Mouse (Mus musculus) T-helper 2 cell (primary cell): Measurements from ENCODE around the gene Gm17949.

Experiments
- in situ Hi-C: fragments of 300-600 bp; cut with MboI, MseI; formaldehyde crosslinking; loops from one replicate; pipeline ENCODE4 v1.15.1; 2025; ENCODE audit warnings: high pct_unique_total_duplicates

The Gm17949 gene

DNA sequence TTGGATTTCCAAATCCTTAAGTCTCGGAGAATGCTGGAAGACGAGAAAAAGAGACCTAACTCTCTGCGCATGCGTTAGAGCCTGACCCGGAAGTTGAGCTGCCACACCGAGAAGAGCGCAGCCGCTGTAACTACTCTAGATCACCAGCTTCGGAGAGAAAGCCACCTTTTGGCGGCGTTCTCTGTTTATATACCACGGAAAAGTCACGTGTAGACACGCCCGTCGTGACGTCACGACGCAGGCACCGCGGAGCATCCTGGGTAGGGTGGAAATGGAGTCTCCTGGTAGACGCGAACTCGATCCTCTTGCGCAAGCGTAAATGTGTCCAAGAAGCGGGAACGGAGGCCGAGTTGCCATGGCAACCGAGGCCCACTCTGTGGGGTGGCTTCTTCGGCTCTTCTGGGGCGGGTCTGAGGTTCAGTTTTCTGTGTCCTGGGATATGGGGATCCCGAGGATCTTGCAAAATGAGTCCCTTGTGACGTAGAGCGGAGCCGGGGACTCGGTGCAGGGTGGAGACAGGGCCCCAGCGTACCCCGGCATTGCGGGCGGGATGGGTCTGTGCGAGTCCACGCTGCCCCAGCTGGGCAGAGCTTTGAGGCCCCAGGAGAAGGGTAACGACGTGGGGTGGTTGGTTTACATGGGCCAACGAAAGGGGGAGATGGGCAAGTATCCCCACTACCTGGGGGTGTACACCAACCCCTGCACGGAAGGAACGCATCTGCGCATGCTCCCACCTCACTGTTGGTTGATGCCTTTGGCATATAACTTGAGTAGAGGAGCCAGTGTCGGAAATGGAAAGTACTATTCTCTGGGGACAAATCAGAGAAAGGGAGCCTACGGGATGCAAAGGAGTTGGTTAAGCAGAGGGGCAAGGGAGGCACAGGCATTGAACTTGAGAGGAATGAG, at the start of gene Gm17949, which contains the start of gene Gtf2f1:
Gm17949 (plus strand) TSS at position 234 of the 906 bp plus-strand sequence.
Gtf2f1 (minus strand) TSS at position 53 of the 906 bp plus-strand sequence.
- in situ Hi-C loops, result no loop called here

DNA sequence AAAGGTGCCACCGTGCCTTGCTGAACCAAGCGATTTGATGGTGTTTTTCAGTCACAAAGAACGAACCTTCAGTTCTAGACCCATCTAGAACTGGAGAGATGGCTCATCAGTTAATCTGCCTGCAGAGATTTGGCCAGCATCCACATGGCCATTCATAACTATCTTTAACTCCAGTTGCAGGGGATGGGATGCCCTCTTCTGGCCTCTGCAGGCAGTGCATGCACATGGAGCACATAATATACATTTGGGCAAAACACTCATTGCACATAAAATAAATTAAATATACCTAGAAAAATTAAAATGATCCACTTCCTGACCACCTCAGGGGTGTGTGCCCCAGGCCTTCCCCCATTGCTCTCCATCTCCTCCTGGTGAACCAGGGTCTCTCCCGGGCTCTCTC, 49.4 kb upstream of the Gm17949 start:
- in situ Hi-C loops, result no loop called here

DNA sequence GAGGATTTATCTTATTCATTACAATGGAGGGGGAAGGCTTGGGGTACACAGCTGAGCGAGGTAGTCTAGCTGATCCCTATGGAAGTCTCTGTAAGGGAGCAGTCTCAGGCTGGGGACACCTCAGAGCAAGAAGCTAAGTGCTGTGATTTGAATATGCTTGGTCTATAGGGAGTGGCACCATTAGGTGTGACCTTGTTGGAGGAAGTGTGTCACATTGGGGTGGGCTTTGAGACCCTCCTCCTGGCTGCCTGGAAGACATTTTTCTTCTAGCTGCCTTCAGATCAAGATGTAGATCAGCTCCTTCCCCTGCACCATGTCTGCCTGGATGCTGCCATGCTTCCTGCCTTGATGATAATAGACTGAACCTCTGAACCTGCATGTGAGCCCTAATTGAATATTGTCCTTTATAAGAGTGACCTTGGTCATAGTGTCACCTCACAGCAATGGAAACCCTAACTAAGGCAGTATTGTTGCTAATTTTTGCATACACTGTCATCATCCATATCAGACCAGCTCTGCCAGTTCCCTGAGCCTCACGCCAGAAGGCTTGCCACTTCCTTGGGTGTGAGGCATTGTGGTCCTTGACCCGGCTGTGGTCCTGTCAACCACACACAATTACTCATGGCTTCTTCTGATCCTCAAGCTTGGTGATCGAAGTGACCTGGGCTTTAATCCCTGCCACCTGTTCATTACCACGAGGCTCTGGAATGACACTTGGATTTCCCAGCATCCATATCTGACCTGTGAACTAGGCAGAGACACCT, 48.4 kb upstream of the Gm17949 start:
- in situ Hi-C loops, result no loop called here

DNA sequence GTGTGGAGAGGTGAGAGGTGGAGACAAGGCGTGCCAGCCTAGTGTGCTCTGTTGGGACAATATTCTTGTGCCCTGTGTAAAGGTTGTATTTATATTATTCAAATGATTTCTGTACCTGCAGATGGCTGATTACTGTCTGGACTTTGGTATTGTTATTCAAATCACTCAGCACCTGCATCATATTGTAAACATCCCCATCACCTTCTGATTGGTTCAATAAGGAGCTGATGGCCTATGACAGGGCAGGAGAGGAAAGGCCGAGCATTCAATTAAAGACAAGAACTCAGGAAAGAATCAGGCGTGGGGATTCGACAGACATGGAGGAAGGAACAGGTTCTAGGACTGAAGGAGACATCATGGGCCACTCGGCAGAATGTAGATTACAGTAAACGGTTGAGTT, 47.6 kb upstream of the Gm17949 start:
- in situ Hi-C loops, result no loop called here

DNA sequence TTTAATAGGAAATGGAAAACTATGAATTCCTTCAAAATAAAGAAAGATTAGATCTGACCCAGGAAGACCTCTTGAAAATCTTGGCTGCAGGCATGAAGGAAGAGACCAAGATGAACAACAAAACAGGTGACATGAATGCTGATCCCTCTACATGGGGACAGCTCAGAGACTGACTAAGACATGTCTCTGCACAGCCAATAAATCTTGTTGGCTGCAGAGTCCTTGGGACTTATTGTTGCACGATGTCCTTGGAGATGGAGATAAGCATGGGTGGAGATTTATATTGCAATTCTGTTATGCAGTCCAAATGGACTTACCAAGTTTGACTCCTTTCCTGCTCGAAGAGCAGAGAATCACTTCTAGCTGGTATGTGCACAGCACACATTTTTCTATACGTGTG, 41.9 kb upstream of the Gm17949 start:
- in situ Hi-C loops, result no loop called here

DNA sequence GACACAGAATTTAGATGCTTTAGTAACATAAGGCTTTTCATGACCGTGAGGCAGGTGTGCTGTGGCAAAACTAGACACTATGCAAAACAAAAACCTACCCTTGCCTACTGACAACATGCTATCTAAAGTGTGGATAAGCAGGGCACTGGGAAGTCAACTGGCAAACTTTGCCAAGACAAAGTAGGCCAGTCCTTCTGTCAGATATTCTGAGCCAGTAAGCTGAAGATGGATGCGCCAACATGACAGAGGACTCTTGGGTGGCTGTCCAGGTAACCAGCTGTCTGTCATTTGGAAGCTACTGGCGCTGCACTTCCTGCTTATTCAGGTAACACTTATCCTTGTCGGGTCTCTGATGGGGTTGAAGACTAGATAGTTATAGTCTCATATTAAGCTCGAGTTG, 41.2 kb upstream of the Gm17949 start:
- in situ Hi-C loops, result no loop called here

DNA sequence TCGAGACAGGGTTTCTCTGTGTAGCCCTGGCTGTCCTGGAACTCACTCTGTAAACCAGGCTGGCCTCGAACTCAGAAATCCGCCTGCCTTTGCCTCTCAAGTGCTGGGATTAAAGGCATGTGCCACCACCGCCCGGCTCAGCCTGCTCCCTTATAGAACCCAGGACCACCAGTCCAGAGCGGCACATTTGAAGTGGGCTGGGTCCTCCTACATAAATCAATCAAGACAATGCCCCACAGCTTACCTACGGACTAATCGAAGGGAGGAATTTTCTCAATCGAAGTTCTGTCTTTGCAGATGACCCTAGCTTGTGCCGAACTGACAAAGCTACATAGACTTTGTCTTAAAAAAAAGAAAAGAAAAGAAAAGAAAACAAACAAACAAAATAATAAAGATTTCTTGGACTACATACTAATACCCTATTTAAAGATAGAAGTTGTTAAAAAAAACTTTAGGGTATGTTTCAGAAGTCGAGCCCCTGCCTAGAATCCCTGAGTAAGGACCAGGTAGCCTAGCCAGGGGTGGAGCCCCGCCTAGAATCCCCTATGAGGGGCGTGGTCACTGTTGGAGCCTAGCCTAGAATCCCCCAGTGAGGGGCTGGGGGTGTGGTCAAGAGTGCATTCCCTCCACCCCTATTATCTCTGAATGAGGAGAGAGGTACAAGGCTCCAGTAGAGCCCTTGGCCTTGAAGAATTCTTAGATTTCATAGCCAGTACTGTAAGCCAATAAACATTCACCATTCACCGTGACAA, 37.1 kb upstream of the Gm17949 start:
- in situ Hi-C loops, result no loop called here

DNA sequence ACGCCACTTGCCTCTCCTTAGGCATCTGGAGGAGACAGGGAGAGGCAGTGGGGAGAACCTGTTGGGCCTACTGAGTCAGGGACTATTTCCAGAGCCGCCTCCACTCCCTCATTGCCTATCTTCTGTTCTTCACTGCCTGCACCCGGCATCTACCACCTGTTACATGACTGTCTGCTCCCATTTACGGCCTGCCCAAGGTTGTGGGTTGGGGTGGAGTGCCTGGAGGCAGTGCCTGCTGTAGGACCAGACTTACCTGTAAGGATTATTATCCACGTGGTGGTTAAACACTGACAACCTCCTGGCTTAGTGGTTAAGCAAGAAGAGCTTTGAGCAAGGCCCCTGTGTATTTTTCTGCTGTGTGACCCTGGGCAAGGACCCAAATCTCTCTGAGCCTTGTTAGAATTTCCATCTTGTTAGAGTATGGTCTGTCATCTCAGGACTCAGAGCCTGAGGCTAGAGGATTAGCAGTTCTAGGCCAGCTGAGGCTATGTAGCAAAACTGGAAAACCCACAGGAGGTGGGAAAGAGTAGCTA, 36.5 kb upstream of the Gm17949 start:
- in situ Hi-C loops, result no loop called here

DNA sequence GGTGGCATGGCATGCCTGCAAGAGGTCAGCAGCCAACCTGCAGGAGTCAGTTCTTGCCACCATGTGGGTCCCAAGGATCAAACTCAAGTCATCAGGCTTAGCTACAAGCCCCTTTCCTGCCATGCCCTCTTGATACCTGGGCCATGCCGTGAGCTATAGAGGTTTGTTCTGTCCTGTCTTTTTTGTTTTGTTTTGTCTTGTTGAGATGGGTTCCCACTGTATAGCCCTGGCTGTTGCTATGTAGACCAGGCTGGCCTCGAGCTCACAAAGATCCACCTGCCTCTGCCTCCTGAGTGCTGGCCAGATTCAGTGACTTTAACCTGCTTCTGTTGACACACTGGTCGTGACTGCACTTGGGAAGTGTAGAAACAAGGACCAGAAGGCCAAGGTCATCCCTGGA, 35.9 kb upstream of the Gm17949 start:
- in situ Hi-C loops, result no loop called here

DNA sequence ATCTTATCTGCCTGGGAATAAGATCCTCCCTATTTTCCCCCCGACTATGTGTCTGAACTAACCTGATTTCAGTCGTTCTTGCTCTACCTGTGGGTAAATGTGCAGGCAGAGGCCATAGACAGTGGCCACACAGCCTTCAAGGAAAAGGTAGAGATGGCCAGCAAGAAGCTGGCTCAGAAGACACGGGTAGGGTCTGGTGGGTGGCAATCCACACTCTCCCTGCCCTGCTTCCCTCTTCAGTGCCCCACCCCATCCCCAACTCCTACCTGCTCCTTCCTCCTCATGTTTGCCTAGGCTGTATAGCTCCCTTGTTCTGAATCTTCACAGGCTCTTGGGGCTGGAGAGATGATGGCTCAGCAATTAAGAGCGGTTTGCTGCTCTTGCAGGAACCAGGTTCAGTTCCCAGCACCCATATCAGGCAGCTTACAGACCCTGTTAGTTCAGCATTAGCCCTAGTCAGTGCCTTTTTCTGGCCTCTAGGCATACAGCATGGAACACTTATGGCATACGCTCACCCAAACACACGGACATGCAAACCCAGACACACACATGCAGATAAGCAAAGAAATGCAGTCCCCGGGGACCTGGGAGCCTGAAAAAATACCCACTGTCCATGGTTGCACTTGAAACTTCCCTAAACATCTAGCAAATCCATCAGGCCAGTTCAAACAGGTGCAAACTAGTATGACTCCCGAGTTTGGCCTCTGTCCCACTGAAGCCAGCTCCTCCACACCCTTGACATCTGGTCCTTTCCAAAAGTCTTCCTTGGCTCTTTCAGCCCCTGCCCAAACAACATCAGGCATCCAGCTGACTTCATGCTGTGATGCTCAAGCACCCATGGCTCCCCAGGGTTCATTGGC, 34.5 kb upstream of the Gm17949 start:
- in situ Hi-C loops, result no loop called here

DNA sequence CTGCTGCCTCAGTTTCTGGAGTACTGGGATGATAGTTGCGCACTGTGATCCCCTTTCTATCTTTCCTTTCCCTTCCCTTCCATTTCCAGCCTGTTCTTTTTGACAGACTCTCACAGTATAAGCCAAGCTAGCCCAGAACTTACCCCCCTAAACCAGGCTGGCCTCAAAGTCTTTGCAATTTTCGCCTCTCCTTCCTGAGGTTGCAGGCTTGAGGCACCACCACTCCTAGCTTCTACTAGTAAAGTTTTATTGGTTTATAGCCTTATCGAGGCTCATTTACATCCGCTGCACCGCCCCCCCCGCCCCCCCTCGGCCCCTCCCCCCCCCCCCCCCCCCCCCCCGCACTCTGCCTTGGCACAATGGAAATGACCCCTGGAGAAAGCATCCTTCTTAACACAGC, 31.7 kb upstream of the Gm17949 start:
- in situ Hi-C loops, result no loop called here

DNA sequence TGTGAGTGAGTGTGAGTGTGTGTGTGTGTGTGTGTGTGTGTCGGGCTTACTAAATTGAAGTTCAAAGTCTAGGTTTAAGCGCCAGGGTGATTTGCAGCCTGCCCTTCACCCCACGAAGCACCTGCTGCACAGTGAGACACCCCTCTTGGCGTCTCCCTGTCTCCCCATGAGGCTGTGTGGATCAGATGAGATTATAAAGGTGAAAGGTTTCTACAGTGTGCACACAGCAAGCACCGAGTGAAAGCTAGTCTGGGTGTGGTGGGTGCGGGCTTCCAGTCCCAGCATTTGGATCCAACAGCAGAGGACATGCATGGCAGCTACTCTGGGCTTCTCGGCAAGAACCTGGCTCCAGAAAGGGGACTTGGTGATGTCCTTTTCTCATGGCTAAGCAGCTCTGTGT, 30.2 kb upstream of the Gm17949 start:
- in situ Hi-C loops, result no loop called here

DNA sequence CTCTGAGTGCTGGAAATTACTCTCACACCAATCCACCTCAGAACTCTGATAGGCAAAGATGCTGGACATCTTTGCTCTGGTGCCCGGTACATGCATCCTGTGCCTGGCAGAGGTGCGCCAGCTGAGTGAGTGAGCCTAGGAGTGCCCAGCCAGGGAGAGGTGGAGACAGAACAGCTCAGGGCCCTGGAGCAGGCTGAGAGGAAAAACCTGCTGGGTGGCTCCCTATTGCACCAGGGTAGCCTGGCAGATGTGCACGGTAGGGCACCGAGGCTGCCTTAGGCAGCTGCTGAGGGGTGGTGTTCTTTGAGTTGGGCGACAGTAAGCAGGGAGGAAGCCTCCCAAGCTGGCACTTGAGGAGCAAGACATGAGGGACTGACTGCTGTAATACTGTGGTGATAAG, 29.3 kb upstream of the Gm17949 start, which contains the start of gene Acer1:
Acer1 (minus strand) TSS at position 114 of the 400 bp plus-strand sequence.
- in situ Hi-C loops, result no loop called here

DNA sequence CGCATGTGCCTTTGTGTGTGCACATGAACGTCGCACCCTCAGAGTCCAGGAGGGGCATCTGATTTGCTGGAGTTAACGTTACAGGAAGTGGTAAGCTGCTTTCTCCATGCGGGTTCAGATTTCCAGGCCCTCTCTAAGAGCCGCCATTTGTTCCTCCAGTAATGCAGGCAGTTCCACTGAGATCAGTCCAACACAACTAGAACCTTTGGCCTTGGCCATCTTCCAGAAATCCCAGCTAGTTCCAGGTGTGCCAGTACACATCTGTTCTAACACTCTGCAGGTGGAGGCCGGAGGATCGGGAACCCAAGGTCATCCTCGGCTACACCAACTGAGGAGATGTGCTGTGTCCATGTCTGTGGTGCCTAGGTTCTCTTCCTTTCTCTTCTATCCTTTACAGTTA, 26.4 kb upstream of the Gm17949 start:
- in situ Hi-C loops, result no loop called here

DNA sequence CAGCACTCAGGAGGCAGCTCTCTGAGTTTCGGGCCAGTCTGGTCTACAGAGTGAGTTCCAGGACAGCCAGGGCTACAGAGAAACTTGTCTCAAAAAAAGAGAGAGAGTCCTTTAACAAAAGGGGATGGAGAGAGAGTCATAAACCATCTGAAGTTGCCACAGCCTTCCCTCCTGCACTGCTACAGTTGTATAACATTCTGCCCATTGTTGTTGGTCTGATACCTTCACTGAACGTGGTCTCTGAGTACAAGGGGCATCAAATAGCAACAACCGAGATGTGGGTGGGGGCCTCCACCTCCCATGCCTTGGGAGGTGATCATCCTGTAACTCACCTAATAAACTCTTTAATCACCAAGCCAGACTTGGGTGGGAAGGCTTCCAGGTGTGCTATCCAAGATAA, 25.6 kb upstream of the Gm17949 start:
- in situ Hi-C loops, result no loop called here

DNA sequence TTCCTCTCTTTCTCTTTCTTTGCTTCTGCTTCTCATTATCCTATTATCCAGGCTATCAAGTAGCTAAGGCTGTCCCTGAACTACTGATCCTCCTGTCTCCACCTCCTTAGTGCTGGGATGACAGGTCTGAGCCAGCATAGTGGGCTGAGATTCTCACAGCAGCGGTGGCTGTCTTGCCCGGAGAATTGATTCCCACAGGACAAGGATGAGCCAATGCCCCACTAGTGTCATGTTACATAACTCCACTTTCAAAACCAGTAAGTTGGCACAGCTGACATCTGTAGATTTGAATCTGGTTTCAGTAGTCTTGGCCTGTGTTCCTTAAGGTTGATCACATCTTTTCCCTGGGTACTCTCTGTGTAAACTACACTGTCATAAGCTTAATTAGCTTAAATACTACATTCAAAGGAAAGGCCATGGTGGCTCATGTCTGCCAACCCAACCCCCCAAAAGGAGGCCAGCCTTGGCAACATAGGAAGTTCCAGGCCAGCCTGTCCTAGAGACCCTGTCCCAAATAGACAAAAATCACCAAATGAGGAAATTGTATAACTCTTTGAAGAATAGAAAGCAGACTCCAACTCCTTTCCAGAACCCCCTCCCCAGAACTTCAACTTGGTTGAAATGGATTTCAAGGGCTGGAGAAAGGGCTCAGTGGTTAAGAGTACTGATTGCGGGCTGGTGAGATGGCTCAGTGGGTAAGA, 25.0 kb upstream of the Gm17949 start:
- in situ Hi-C loops, result no loop called here

DNA sequence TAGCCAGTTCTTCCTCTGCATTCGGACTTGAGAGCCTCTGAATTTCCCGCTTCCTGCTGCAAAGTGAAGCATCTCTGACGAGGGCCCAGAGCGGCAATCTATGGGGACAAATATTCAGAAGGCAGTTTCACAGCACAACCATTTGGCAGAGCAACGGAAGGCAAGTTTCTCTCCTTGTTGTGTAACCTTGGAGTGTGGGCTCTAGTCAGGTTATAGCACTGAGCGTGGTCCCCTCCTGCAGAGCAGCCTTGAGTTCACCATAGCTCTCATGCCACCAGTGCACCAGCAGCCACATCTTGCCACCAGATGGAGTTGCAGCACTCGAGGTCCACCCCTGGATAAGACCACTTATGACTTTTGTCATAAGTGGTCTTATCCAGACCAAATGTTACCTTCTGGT, 22.8 kb upstream of the Gm17949 start:
- in situ Hi-C loops, result no loop called here

DNA sequence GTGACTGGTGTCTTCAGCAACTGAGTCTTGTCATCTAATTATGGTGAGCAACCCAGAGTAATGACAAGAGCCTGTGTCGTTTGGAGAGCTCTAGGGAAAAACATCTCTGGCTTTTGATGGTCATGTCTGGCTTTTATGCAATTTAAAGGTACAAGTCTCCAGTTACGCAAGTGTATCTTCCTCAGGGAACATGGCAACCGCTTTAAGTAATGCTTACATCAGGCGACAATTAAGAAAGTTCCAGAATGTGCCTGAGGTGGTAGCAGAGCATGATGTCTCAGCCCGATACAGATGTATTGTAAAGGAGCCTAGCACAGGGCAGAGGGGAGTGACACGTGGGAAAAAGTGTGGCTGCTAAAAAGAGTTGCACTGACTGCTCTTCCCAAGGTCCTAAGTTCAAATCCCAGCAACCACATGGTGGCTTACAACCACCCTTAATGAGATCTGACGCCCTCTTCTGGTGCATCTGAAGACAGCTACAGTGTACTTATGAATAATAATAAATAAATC, 22.3 kb upstream of the Gm17949 start:
- in situ Hi-C loops, result no loop called here

DNA sequence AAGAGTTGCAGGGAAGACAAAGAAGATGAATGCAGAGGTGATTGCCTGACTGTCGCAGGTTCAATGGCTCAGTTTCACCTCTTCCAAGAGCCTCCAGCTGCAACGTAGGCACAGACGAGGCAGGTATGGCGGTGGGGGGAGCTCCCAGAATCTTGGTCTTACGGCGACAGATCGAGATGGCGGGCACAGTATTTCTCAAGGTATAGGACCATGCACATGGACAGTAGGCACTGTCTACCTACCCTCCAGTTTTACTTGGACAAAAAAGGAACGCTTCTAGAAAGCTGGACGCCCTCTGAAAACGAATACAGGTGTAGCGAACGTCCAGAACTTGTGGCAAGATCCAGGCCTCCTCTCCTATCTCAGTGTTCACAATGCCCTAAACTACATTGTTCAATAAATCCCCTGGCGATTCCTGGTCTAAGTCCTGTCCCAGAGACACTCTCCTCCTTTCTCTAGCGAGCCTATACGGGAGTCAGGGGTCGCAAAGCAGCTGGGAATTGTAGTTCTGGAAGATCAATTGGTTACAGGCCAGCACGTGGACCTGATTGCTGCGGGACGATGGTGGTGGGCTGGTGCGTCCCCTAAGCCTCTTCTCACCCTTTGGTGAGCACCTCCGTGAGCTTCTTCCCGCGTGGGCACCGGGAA, 21.7 kb upstream of the Gm17949 start:
- in situ Hi-C loops, result no loop called here
